Mouse (Mus musculus) layer of hippocampus, adult 9-10 months (tissue): ENCODE measurements around the gene Scrn1.

Experiments
- DNase-seq: peaks from one replicate; pipeline ENCODE4 v3.0.0; 2022; ENCODE audit warnings: low spot score

Gene Scrn1

GRCm38 (mm10) chr6:54472846-54473715, 93.2 kb downstream of the Scrn1 start:
- DNase-seq, result no peak

- no peak for DNase-seq
Measured at GRCm38 (mm10) chr6:54471866-54472265, 94.4 kb downstream of the Scrn1 start.

DNA sequence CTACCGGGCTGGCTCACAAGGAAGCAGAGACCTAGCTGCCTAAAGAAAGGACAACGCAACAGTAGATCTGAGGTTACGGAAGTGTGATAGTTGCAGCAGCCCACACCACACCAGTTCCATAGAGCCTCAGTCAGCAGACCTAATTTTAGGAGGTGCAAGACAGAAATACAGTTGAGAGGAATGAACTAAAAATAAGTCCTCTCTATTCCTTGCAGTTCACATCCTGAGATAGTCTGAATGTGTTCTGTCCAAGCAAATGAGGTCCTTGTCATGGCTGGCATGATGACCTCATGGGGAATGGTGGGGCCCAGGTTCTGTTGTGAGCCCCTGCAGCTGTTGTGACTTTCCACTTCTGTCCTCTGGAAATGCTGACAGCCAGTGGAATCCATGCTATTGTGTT, 98.9 kb downstream of the Scrn1 start:
- DNase-seq, result no peak

- DNase-seq, result no peak
Measured at GRCm38 (mm10) chr6:54464926-54465325, 101.4 kb downstream of the Scrn1 start.

- no peak for DNase-seq
Measured at GRCm38 (mm10) chr6:54463701-54464458, 102.4 kb downstream of the Scrn1 start.

- DNase-seq, result no peak
Measured at GRCm38 (mm10) chr6:54462766-54463165, 103.5 kb downstream of the Scrn1 start.

DNA sequence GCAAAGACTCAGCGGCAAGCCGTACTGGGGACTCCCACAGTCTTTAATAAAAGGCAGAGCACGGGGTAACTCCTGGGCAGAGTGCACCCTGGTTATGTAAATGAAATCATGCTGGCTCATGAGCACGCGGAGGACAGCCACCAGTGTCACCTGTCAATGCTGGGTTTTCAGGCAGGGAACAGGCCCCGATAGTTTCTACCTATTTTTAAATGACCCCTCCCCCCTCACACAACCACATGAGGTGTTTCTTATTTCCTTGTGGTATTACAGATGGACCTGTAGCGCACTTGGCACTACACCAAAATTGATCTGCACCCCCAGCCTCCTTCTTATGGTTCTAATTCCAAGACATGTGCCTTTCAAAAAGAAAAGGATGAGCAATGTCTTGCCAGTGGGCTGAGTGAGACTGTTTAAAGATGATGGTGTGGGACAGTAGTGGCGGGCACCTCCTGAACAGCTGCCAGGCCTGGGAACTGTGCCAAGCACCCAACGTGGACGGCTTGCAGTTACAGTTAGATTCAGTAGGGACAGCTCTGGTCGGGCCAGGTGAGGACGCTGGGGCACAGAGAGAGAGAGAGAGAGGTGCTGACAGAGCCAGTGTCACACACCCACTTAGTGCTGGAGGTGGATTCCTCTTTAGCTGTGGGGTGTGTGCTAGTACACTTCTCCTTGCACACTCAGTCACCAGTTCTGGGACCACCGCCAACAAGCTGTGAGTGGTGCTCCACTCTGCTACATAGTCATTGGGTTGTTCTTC, 105.2 kb downstream of the Scrn1 start:
- DNase-seq, result no peak

- no peak for DNase-seq
Measured at GRCm38 (mm10) chr6:54460172-54460914, 105.9 kb downstream of the Scrn1 start.

DNA sequence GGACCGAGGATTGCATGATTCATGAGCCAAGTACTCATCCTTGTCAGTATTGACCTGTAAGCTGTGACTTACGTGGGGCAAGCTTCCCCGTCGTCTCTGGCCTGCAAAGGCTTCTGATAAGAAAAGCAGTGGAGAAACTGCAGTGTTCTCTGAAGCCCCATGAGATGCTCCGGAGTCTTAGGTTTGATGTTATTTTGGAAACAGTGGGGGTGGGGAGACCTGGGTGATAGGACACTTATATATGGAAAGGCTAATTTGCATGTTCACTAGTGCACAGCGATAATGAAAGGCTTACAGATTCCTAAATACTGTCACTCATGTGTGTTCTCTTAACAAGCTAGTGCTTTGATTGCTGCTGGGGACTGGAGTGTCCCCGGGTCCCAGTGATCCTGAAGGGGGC, 106.6 kb downstream of the Scrn1 start:
- DNase-seq, result no peak
